Mouse (Mus musculus) spleen, postnatal 4 days (tissue): ENCODE results near the gene Ndufaf2.

ENCODE experiments used
- DNase-seq, 2 experiments: peaks; one replicate each; pipeline ENCODE4 v3.0.0; 2022; ENCODE audit warnings: low spot score in 2 of 2

Ndufaf2 gene

GRCm38 (mm10) chr13:107962741-107963140 is 195.7 kb downstream of the Ndufaf2 start:
- no peak for DNase-seq

- DNase-seq: no peak
Observed at GRCm38 (mm10) chr13:107961972-107962371, 196.5 kb downstream of the Ndufaf2 start.

GRCm38 (mm10) chr13:107961501-107961900 is 196.9 kb downstream of the Ndufaf2 start:
- no peak for DNase-seq

- DNase-seq: no peak
Observed at GRCm38 (mm10) chr13:107960549-107960948, 197.9 kb downstream of the Ndufaf2 start.

GRCm38 (mm10) chr13:107959891-107960290 is 198.5 kb downstream of the Ndufaf2 start:
- no peak for DNase-seq

- no peak for DNase-seq
Observed at GRCm38 (mm10) chr13:107956246-107956645, 202.2 kb downstream of the Ndufaf2 start.

GRCm38 (mm10) chr13:107955327-107956110 is 202.9 kb downstream of the Ndufaf2 start:
- DNase-seq: no peak

- DNase-seq: no peak
Observed at GRCm38 (mm10) chr13:107954445-107955261, 203.8 kb downstream of the Ndufaf2 start.

- no peak for DNase-seq
Observed at GRCm38 (mm10) chr13:107954100-107954444, 204.4 kb downstream of the Ndufaf2 start.
